Mouse (Mus musculus) midbrain, embryonic 13.5 days (tissue): Measurements from ENCODE around the gene Bicc1. TPM values are rescaled to one million over a fixed set of nuclear protein-coding genes. Genes with fewer than 3 reads are reported as not detected.

ENCODE experiments used
- ATAC-seq: fragments of 200-750 bp; cut with Nextera tagmentation; 2 replicates; pipeline ENCODE4 v1.8.0; 2017; ENCODE audit warnings: mild to moderate bottlenecking, moderate TSS enrichment, moderate library complexity
- H3K27ac ChIP-seq: fragments of 300-500 bp; sonication (generic); 2 replicates; pipeline ENCODE4 v1.5.1; 2015; ENCODE audit warnings: inconsistent platforms, mild to moderate bottlenecking, moderate library complexity
- H3K27me3 ChIP-seq: fragments of 300-500 bp; sonication (generic); 2 replicates; pipeline ENCODE4 v1.6.1; 2015; ENCODE audit warnings: mild to moderate bottlenecking, inconsistent platforms
- H3K36me3 ChIP-seq: fragments of 300-500 bp; sonication (generic); 2 replicates; pipeline ENCODE4 v1.6.1; 2015; ENCODE audit warnings: mild to moderate bottlenecking, inconsistent platforms
- H3K4me1 ChIP-seq: fragments of 300-500 bp; sonication (generic); replicated peaks from 2 replicates; pipeline ENCODE4 v1.6.1; 2015; ENCODE audit warnings: inconsistent platforms
- H3K4me2 ChIP-seq: fragments of 300-500 bp; sonication (generic); replicated peaks from 2 replicates; pipeline ENCODE4 v1.6.1; 2015; ENCODE audit warnings: moderate library complexity, mild to moderate bottlenecking, inconsistent platforms
- H3K4me3 ChIP-seq: fragments of 300-500 bp; sonication (generic); replicated peaks from 2 replicates; pipeline ENCODE4 v1.5.1; 2015; ENCODE audit warnings: mild to moderate bottlenecking, inconsistent platforms
- H3K9ac ChIP-seq: fragments of 300-500 bp; sonication (generic); replicated peaks from 2 replicates; pipeline ENCODE4 v1.6.1; 2015; ENCODE audit warnings: mild to moderate bottlenecking, inconsistent platforms
- H3K9me3 ChIP-seq: fragments of 300-500 bp; sonication (generic); 2 replicates; pipeline ENCODE4 v1.6.1; 2016; ENCODE audit warnings: mild to moderate bottlenecking, inconsistent platforms
- WGBS: fragments of 180-500 bp; shearing (Covaris S2); methylation state at CpG from one replicate; pipeline ENCODE4 v1.1.7; 2015; 5-methylcytosine and 5-hydroxymethylcytosine counted together
- polyA plus RNA-seq: library from polyadenylated mRNA; unstranded; fragments of >200 nt; fragmentation: Nextera tagmentation; extraction: Ambion mirVana; gene quantifications from 2 replicates; pipeline ENCODE4 v1.2.1, GENCODE M21; 2015

The Bicc1 gene
- polyA plus RNA-seq, 1 experiment from 2014 or later = 3.7 TPM

DNA sequence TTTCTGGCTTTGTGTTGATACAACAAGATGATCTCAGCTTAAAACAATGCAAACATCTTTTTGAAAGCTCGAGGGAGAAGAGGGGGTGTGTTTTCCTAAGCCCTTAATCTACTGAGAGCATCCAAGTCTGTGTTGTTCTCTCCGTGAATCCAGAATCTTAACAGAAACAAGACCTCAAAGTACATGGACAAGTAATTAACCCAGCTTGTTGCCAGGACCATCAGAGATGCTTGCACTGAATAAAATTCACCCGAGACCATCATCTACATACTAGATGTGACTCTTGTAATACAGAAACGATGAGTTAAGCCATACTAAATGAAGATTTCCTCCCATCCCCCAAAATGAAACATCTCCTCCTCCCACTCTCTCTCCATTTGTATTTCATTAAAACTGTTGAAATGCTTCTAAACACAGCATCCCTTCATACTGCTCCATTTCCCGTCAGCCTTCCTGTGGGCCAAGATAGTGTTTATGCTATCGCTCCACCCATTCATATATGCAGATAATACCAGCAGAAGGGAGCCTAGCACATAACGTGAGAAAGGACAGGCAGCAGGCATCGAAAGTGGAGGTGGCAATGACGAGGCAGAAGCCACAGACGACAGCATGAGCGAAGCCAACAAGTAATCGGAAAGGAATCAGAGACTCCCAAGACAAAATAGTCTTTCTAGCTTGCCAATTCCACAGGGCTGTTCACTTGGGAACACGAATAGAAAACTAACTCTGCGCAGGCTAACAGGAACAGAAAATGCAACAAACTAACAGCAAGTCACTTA lies 131.2 kb downstream of the Bicc1 start:
- H3K9ac ChIP-seq = no peak overlapping the region
- no peak overlapping the region for H3K27ac ChIP-seq
- no peak for ATAC-seq
- no peak overlapping the region for H3K4me2 ChIP-seq
- H3K36me3 ChIP-seq = no peaks in the 10 kb centered on the region
- no peaks in the 10 kb centered on the region for H3K27me3 ChIP-seq
- H3K4me3 ChIP-seq = no peak overlapping the region
- 0 out of 2 replicates have a peak, but pooled peaks cover 5% of the 10 kb centered on the region for H3K4me1 ChIP-seq
- H3K9me3 ChIP-seq = no peaks in the 10 kb centered on the region
- 71% methylated on average over 14 of the region's 14 CpGs for WGBS

DNA sequence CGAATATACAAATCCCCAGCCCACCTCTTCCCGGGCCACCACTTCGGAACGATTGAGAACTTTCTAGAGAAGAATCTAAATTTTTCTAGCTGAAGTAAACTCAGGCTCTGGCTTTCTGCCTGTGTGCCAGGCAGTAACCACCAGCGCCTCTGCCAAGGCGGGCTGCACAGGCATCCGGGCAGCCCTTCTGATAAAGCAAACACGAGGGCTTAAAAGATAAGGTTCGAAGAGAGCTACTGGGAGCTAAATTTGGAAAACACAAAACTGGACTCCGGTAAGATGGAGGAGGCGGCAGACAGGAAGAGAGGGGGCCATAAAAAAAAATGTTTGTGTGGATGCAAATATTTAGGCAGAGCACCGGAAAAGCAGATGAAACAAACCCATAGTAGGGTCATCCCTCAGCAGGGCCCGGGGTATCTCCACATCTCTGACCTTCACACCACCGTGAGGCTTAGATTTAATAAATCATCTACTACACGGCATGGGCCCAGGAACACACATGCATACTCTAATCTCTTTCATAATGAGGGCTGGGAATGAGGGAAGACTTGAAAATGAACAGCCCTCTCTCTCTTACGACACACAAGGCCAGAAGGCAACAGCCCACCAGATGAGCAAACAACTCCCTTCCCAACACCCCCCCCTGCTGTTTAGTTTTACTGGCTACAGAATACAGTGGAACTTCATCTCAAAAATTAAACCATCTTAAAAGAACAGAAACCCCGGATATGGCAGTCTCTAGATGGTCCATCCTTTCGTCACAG lies 134.2 kb downstream of the Bicc1 start:
- WGBS = 94% methylated on average over 18 of the region's 18 CpGs
- no peak for ATAC-seq
- no peaks in the 10 kb centered on the region for H3K9me3 ChIP-seq
- H3K27me3 ChIP-seq = no peaks in the 10 kb centered on the region
- peaks cover 10% of the 10 kb centered on the region; the same call in 1 of the 2 replicates for H3K4me1 ChIP-seq
- no peak overlapping the region for H3K9ac ChIP-seq
- no peaks in the 10 kb centered on the region for H3K36me3 ChIP-seq
- H3K4me3 ChIP-seq = no peak overlapping the region
- H3K27ac ChIP-seq = no peak overlapping the region
- H3K4me2 ChIP-seq = no peak overlapping the region

- peaks cover 10% of the 10 kb centered on the region; the same call in 1 of the 2 replicates for H3K4me1 ChIP-seq
- no peak overlapping the region for H3K9ac ChIP-seq
- no peak for ATAC-seq
- 85% methylated on average over 9 of the region's 9 CpGs for WGBS
- H3K27me3 ChIP-seq = no peaks in the 10 kb centered on the region
- no peak overlapping the region for H3K27ac ChIP-seq
- H3K36me3 ChIP-seq = no peaks in the 10 kb centered on the region
- H3K4me2 ChIP-seq = no peak overlapping the region
- no peak overlapping the region for H3K4me3 ChIP-seq
- no peaks in the 10 kb centered on the region for H3K9me3 ChIP-seq
Observed at GRCm38 (mm10) chr10:71024681-71025080, 134.8 kb downstream of the Bicc1 start.

DNA sequence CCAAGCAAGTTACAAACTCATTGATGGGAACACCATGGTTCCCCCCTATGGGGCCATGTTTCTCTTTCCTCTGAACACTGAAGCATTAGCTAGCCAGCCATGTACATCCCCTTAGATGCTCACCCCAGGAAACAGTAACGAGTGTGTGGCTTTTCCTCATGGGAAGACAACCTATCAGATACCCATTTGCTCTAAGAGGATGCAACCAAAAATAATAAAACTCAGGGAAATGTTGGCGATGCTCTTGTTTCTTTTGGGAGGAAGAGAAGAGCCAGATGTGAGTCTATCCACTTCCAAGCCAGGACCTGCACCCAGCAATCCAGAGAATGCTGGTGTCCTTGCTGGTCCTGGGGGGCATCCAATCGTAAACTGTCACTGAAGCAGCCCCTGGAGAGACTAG lies 136.0 kb downstream of the Bicc1 start:
- H3K27ac ChIP-seq = no peak overlapping the region
- WGBS = 82% methylated on average over 3 of the region's 3 CpGs
- ATAC-seq = no peak
- H3K4me3 ChIP-seq = no peak overlapping the region
- H3K27me3 ChIP-seq = no peaks in the 10 kb centered on the region
- H3K4me1 ChIP-seq = peaks cover 10% of the 10 kb centered on the region; the same call in 1 of the 2 replicates
- H3K9ac ChIP-seq = no peak overlapping the region
- H3K4me2 ChIP-seq = no peak overlapping the region
- H3K9me3 ChIP-seq = no peaks in the 10 kb centered on the region
- H3K36me3 ChIP-seq = no peaks in the 10 kb centered on the region

GRCm38 (mm10) chr10:71020459-71020858 lies 139.0 kb downstream of the Bicc1 start:
- peaks cover 4% of the 10 kb centered on the region; the same call in 1 of the 2 replicates for H3K4me1 ChIP-seq
- H3K36me3 ChIP-seq = no peaks in the 10 kb centered on the region
- no peak overlapping the region for H3K27ac ChIP-seq
- H3K27me3 ChIP-seq = no peaks in the 10 kb centered on the region
- H3K9me3 ChIP-seq = no peaks in the 10 kb centered on the region
- no peak for ATAC-seq
- no peak overlapping the region for H3K4me3 ChIP-seq
- H3K9ac ChIP-seq = no peak overlapping the region
- H3K4me2 ChIP-seq = no peak overlapping the region
- WGBS = 88% methylated on average over 5 of the region's 5 CpGs

DNA sequence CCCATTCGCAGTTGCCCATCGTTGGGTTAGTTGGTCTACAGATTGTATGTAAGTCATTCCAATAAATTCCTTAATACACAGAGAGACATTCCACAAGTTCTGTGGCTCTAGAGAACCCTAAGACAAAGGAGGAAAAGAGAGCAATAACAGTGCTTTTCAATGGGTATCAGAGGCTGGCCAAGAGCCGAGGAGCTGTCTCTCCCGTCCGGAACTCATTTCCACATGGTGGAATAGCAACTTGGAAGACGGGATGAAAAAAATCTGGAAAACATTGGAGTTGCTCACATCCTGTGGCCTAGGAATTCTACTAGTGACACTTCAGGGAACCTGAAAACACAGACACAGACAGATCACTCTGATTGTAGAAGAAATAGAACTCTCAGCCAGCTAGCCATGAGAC lies 139.7 kb downstream of the Bicc1 start:
- Histone ChIP-seq H3K27ac (no peak overlapping the region), H3K4me2 (no peak overlapping the region), H3K4me3 (no peak overlapping the region), H3K9me3 (no peaks in the 10 kb centered on the region), H3K4me1 (peaks cover 4% of the 10 kb centered on the region; the same call in 1 of the 2 replicates), H3K9ac (no peak overlapping the region), H3K27me3 (no peaks in the 10 kb centered on the region), H3K36me3 (no peaks in the 10 kb centered on the region)
- ATAC-seq = no peak
- WGBS = 98% methylated on average over 6 of the region's 6 CpGs

DNA sequence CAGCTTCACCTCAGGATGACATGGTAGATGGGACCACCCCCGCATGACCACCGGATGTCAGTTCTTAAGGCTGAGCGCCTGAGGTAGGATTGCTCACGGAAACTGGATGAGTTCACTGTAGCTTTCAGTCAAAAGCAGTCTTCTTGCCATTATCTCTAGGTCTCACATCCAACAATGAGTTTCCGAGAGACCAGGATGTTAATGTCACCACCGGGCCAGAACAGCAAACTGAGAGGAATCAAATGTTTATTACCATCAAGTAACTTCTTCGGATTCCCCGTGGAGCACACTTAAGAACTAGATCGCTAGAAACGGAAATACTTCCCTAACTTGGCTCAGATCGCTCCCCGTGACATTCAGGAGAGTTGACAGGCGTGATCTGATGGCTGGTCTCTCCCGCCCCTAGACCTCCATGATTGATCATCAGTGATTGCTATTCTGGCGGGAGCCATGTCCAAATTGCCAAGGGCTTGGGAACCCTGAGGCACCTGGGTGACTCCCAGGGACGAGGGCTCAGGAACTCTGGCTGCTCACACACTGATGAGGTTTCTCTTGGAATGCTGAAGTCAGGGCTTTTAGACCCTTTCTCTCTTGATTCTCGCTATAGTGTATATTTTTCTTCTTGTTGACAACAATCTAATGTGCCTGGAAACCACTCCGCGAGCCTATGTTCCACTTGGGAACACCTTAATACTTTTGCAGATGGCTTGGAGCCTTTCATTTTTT lies 149.6 kb downstream of the Bicc1 start:
- no peak for ATAC-seq
- Histone ChIP-seq H3K9me3 (no peaks in the 10 kb centered on the region), H3K36me3 (no peaks in the 10 kb centered on the region), H3K4me3 (no peak overlapping the region), H3K4me1 (no peaks in the 10 kb centered on the region; the same call in 1 of the 2 replicates), H3K4me2 (no peak overlapping the region), H3K27me3 (no peaks in the 10 kb centered on the region), H3K27ac (no peak overlapping the region), H3K9ac (no peak overlapping the region)
- WGBS = 91% methylated on average over 19 of the region's 19 CpGs

DNA sequence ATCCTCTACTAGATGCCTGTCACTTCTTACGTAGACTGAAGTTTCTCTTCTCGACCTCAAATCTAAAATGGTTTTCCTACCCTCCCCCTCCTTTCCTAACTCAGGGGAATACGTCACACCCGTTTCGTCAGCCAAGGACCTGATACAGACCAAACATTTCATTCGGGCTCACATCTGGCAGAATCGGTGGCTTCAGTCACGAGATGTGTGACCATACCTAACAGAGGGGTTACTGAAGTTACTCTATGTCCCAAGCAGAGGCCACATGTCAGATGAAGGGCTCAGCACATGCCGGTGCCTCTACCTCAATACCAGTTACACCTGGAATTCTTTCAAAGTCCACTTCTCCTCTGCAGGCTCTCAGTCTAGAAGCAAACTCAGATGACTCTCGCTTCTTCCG lies 150.8 kb downstream of the Bicc1 start:
- no peak overlapping the region for H3K9ac ChIP-seq
- no peak overlapping the region for H3K4me3 ChIP-seq
- H3K27me3 ChIP-seq = no peaks in the 10 kb centered on the region
- H3K9me3 ChIP-seq = no peaks in the 10 kb centered on the region
- no peaks in the 10 kb centered on the region for H3K36me3 ChIP-seq
- no peak for ATAC-seq
- H3K4me2 ChIP-seq = no peak overlapping the region
- no peak overlapping the region for H3K27ac ChIP-seq
- H3K4me1 ChIP-seq = no peaks in the 10 kb centered on the region; the same call in 1 of the 2 replicates
- WGBS = 96% methylated on average over 11 of the region's 11 CpGs

- no peak overlapping the region for H3K4me2 ChIP-seq
- H3K4me3 ChIP-seq = no peak overlapping the region
- WGBS = 55% methylated on average over 9 of the region's 9 CpGs
- H3K27ac ChIP-seq = no peak overlapping the region
- ATAC-seq = no peak
- H3K4me1 ChIP-seq = no peaks in the 10 kb centered on the region; the same call in 1 of the 2 replicates
- no peak overlapping the region for H3K9ac ChIP-seq
- no peaks in the 10 kb centered on the region for H3K36me3 ChIP-seq
- H3K27me3 ChIP-seq = no peaks in the 10 kb centered on the region
- H3K9me3 ChIP-seq = no peaks in the 10 kb centered on the region
Observed at GRCm38 (mm10) chr10:71007956-71008355, 151.5 kb downstream of the Bicc1 start.

DNA sequence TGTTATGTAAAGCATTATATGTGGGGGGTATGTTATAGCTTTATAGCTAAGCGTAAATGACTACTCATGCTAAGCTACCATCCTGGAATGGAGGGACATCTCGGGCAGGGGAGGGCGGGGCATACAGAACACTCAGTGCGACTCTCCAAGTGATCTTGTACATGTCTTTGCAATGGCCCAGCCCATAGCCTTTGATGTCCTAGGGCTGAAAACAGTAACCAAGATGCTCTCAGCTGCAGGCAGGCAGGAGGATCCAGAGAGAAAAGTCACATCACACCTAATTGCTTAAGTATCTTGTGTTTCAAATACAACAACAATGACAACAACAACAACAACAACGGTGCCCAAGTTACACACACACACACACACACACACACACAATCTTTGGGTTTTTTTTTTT lies 152.0 kb downstream of the Bicc1 start:
- no peak for ATAC-seq
- WGBS = 89% methylated on average over 5 of the region's 5 CpGs

GRCm38 (mm10) chr10:71007001-71007400 lies 152.5 kb downstream of the Bicc1 start:
- WGBS = 87% methylated on average over 3 of the region's 3 CpGs
- no peaks in the 10 kb centered on the region for H3K27me3 ChIP-seq
- ATAC-seq = no peak

More for the DNA sequence above, 152.0 kb downstream of the Bicc1 start:
- Histone ChIP-seq H3K9me3 (no peaks in the 10 kb centered on the region), H3K9ac (no peak overlapping the region), H3K4me1 (no peaks in the 10 kb centered on the region; the same call in 1 of the 2 replicates), H3K27me3 (no peaks in the 10 kb centered on the region), H3K4me2 (no peak overlapping the region), H3K27ac (no peak overlapping the region), H3K36me3 (no peaks in the 10 kb centered on the region), H3K4me3 (no peak overlapping the region)

DNA sequence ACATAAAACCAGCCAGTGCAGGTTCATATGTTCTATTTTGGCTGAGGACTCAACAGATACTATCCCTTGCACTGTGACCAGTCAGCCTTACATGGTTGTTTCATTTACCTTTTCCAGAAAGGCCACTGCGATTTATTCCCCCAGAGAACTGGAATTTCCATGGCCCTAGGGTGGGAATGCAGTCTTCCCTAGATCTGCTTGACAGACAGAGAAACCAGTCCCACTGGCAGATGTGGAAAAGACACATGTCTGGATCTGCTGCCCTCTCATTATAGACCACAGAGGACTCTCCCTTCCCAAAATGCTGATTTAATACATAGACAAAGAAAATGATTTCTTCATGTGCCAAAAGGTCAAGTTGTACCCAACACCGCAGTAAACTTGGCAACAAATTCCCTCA lies 156.6 kb downstream of the Bicc1 start:
- Histone ChIP-seq H3K27me3 (no peaks in the 10 kb centered on the region), H3K9ac (no peak overlapping the region), H3K4me1 (no peaks in the 10 kb centered on the region), H3K36me3 (no peaks in the 10 kb centered on the region), H3K27ac (no peak overlapping the region), H3K4me3 (no peak overlapping the region), H3K9me3 (no peaks in the 10 kb centered on the region), H3K4me2 (no peak overlapping the region)
- no peak for ATAC-seq
- WGBS = 88% methylated on average over 2 of the region's 2 CpGs

More at GRCm38 (mm10) chr10:71007001-71007400, 152.5 kb downstream of the Bicc1 start:
- Histone ChIP-seq H3K4me2 (no peak overlapping the region), H3K9ac (no peak overlapping the region), H3K4me3 (no peak overlapping the region), H3K9me3 (no peaks in the 10 kb centered on the region), H3K36me3 (no peaks in the 10 kb centered on the region), H3K4me1 (no peaks in the 10 kb centered on the region; the same call in 1 of the 2 replicates), H3K27ac (no peak overlapping the region)
